Mouse (Mus musculus): ENCODE measurements at regions not wholly inside any gene's neighbourhood (a gene's known extent, or its start where the extent isn't known, plus 50 kb on each side); places are given as distances from the start of the nearest gene placed in this dataset.

DNA sequence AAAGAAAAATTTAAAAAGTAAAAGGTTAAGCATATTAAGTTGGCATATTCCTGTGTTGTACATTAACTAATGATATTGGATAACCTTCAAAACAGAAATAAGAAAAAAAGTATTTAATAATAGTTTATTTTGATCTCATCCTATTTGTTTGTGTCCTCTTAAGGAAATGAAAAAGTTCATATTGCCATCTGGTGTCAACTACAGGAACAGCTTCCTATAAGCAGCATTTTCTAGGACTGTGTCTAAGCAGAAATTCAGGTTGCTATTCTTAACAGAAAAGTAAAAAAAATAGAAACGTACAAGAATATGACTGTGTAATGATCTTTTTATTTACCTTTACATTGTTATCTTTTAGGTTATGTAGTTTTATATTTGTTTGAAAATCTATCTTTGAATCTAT is 313.4 kb upstream of the G6pd2 start:
- H3K27me3 ChIP-seq = no peaks in the 10 kb centered on the region
- H3K36me3 ChIP-seq (replicated peaks) = no peaks in the 10 kb centered on the region
- H3K9ac ChIP-seq = no peak overlapping the region
- no peak for ATAC-seq (ENCODE audit: low FRiP score)
- no peaks in the 10 kb centered on the region for H3K9me3 ChIP-seq
- H3K27ac ChIP-seq = no peak overlapping the region
- no peak overlapping the region for H3K4me3 ChIP-seq (replicated peaks)
- no peaks in the 10 kb centered on the region for H3K4me1 ChIP-seq
- no peak overlapping the region for H3K4me2 ChIP-seq
- WGBS = 71% methylated on average over 1 of the region's 1 CpGs

DNA sequence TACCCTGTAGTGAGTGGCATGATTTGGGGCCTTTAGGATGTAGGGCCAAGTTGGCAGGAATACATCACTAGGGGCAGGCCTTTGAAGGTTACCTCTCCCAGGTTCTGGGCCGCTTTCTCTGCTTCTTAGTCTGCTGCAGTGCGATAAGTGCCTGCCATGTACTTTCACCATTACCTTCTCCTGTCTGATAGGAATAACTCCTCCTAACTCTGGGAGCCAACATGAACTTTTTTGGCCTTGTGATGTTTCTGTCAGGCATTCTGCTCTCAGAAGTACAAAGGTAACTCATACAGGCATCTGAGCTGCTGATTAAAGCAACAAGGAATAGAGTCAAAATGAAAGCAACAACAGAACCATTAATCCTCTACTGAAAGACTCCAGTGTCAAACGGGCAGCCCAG is 301.2 kb upstream of the G6pd2 start:
- WGBS = 84% methylated on average over 3 of the region's 3 CpGs

DNA sequence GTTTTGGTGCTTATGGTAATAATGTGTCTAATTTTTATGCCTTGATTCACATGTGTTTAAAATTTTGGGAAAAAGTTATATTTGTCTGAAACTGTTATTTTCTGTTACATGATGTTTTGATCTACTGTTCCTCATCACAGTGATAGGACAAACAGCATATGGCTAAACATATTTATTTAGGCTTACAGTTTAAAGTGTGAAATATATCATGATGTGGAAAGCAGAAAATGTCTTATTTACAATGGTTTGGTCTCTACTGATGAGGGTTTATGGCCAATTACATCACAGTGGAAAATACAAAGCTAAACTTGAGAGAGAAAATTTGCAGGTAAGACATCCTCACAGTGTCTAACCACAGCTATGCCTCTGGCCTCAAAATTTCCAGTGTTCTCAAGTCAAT is 268.1 kb upstream of the G6pd2 start:
- H3K27me3 ChIP-seq = no peaks in the 10 kb centered on the region
- H3K4me1 ChIP-seq = no peaks in the 10 kb centered on the region
- H3K9ac ChIP-seq = no peak overlapping the region
- H3K27ac ChIP-seq = no peak overlapping the region
- no peaks in the 10 kb centered on the region for H3K9me3 ChIP-seq
- H3K36me3 ChIP-seq (replicated peaks) = no peaks in the 10 kb centered on the region
- no peak for ATAC-seq (ENCODE audit: low FRiP score)
- H3K4me3 ChIP-seq (replicated peaks) = no peak overlapping the region
- H3K4me2 ChIP-seq = no peak overlapping the region

More for the DNA sequence above, 301.2 kb upstream of the G6pd2 start:
- no peak overlapping the region for H3K4me3 ChIP-seq (replicated peaks)
- H3K9ac ChIP-seq = no peak overlapping the region
- no peak overlapping the region for H3K4me2 ChIP-seq
- no peaks in the 10 kb centered on the region for H3K9me3 ChIP-seq
- no peak for ATAC-seq (ENCODE audit: low FRiP score)
- H3K36me3 ChIP-seq (replicated peaks) = no peaks in the 10 kb centered on the region
- no peaks in the 10 kb centered on the region for H3K27me3 ChIP-seq
- no peak overlapping the region for H3K27ac ChIP-seq
- H3K4me1 ChIP-seq = no peaks in the 10 kb centered on the region

DNA sequence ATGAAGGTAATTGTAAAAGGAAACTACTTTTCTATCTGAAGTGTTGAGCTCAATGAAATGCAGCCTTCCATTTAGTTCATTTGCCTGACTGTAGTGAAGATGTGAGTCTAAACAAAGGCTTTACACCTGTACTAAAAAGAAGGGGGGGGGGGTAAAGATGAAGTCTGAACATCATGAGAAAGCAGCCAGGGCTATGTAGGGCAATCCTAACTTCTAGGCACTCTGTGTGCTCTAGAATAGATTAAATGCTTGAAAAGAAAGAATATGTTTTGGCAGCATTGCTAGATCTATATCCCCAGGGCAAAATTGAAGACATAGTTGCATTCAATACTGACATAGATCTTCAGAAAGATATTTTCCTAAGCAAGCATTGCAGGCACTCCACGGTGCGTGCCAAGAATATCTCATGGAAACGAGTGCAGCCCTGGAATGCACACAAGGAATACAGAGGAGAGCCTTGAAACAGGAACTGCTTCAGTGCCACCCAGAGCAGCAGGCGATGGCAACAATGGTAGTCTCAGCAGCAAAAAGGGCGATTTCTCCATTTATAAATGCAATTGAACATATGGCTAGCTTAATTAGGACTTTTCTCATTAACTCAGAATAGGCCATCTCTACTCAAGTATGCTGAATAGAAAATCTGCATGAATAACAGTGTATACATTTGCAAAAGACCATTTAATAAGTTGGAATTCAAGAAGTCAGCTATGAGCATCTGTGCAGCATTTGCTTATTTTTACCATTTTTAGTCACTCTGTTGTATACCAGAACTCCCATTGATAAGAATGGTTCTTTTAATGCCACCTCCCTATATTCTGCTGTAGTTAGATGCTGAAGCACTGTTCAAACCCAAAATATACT is 261.8 kb upstream of the G6pd2 start:
- Histone ChIP-seq H3K9ac (no peak overlapping the region), H3K4me1 (no peaks in the 10 kb centered on the region), H3K4me3 (replicated peaks) (no peak overlapping the region), H3K27me3 (no peaks in the 10 kb centered on the region), H3K4me2 (no peak overlapping the region), H3K27ac (no peak overlapping the region), H3K9me3 (no peaks in the 10 kb centered on the region), H3K36me3 (replicated peaks) (no peaks in the 10 kb centered on the region)
- WGBS = 77% methylated on average over 5 of the region's 5 CpGs
- ATAC-seq (ENCODE audit: low FRiP score) = peak; percentile 64; the same call in 1 of the 2 replicates

DNA sequence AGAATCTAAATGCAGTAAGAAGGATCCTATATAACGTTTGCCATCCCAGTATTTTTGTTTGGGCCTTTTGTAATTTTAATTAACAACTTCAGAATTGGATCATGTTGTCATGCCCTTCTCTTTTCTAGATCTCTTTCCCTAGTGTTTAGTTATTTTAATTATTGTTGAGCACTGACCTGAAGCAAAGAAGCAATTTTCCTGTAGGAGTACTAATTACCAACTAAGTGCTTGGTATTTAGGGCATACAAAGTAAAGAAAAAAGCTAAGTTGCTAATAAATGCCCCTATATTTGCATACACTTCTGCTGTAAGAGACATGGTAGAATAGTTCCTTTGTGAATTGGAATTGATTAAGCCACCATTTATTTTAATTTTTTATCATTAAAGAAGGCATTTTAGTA is 255.1 kb upstream of the G6pd2 start:
- WGBS = 31% methylated on average over 1 of the region's 1 CpGs
- H3K36me3 ChIP-seq (replicated peaks) = no peaks in the 10 kb centered on the region
- H3K4me3 ChIP-seq (replicated peaks) = no peak overlapping the region
- no peaks in the 10 kb centered on the region for H3K9me3 ChIP-seq
- no peaks in the 10 kb centered on the region for H3K4me1 ChIP-seq
- ATAC-seq (ENCODE audit: low FRiP score) = no peak
- H3K27ac ChIP-seq = no peak overlapping the region
- H3K27me3 ChIP-seq = no peaks in the 10 kb centered on the region
- no peak overlapping the region for H3K9ac ChIP-seq
- no peak overlapping the region for H3K4me2 ChIP-seq

Data from forebrain, embryonic 12.5 days (tissue).